Mouse (Mus musculus) intestine, embryonic 16.5 days (tissue): Measurements from ENCODE around the gene Dnajc10. TPM values are rescaled to one million over a fixed set of nuclear protein-coding genes. Genes with fewer than 3 reads are reported as not detected.

Source experiments
- ATAC-seq: fragments of 200-750 bp; cut with Nextera tagmentation; 2 replicates; pipeline ENCODE4 v1.8.0; 2017; ENCODE audit warnings: moderate TSS enrichment, moderate library complexity
- H3K27ac ChIP-seq: fragments of 300-500 bp; sonication (generic); 2 replicates; pipeline ENCODE4 v1.5.1; 2014; ENCODE audit warnings: mild to moderate bottlenecking, low read length
- H3K27me3 ChIP-seq: fragments of 300-500 bp; sonication (generic); replicated peaks from 2 replicates; pipeline ENCODE4 v1.6.1; 2014; ENCODE audit warnings: low read length, control low read depth, mixed read lengths; ENCODE audit not compliant: control insufficient read depth, insufficient read depth
- H3K36me3 ChIP-seq: fragments of 300-500 bp; sonication (generic); 2 replicates; pipeline ENCODE4 v1.6.1; 2014; ENCODE audit warnings: low read length, control low read depth; ENCODE audit not compliant: control insufficient read depth, insufficient read depth
- H3K4me1 ChIP-seq: fragments of 300-500 bp; sonication (generic); 2 replicates; pipeline ENCODE4 v1.6.1; 2014; ENCODE audit warnings: low read length, control low read depth, mixed read lengths; ENCODE audit not compliant: control insufficient read depth, insufficient read depth
- H3K4me2 ChIP-seq: fragments of 300-500 bp; sonication (generic); 2 replicates; pipeline ENCODE4 v1.6.1; 2014; ENCODE audit warnings: low read depth, low read length, control low read depth
- H3K4me3 ChIP-seq: fragments of 300-500 bp; sonication (generic); 2 replicates; pipeline ENCODE4 v1.5.1; 2014; ENCODE audit warnings: mild to moderate bottlenecking, low read length
- H3K9ac ChIP-seq: fragments of 300-500 bp; sonication (generic); 2 replicates; pipeline ENCODE4 v1.6.1; 2014; ENCODE audit warnings: low read depth, low read length
- H3K9me3 ChIP-seq: fragments of 300-500 bp; sonication (generic); 2 replicates; pipeline ENCODE4 v1.6.1; 2016; ENCODE audit warnings: low read length, control low read depth; ENCODE audit not compliant: control insufficient read depth
- WGBS: fragments of 180-500 bp; shearing (Covaris S2); extraction: QIAGEN DNeasy Blood & Tissue Kit; methylation state at CpG from one replicate; pipeline ENCODE4 v1.1.7; 2014; 5-methylcytosine and 5-hydroxymethylcytosine counted together
- polyA plus RNA-seq: library from polyadenylated mRNA; unstranded; fragments of >200 nt; fragmentation: Nextera tagmentation; extraction: Ambion mirVana; gene quantifications from 2 replicates; pipeline ENCODE4 v1.2.1, GENCODE M21; 2015

Dnajc10 gene
- polyA plus RNA-seq, 1 experiment from 2014 or later = 50.9 TPM

- H3K27me3 ChIP-seq = no peaks in the 10 kb centered on the region
- H3K4me3 ChIP-seq = no peak overlapping the region
- ATAC-seq = no peak
- no peak overlapping the region for H3K27ac ChIP-seq
- WGBS = 91% methylated on average over 5 of the region's 5 CpGs
- H3K36me3 ChIP-seq = no peaks in the 10 kb centered on the region
- no peak overlapping the region for H3K9ac ChIP-seq
- H3K4me1 ChIP-seq = no peaks in the 10 kb centered on the region
- H3K4me2 ChIP-seq = no peak overlapping the region
- 0 out of 2 replicates have a peak, but pooled peaks cover 4% of the 10 kb centered on the region for H3K9me3 ChIP-seq
Measured at GRCm38 (mm10) chr2:80379848-80380247, 64.6 kb downstream of the Dnajc10 start.

- Histone ChIP-seq H3K36me3 (no peaks in the 10 kb centered on the region), H3K27ac (no peak overlapping the region), H3K27me3 (no peaks in the 10 kb centered on the region), H3K9me3 (no peaks in the 10 kb centered on the region), H3K9ac (no peak overlapping the region), H3K4me3 (no peak overlapping the region), H3K4me1 (no peaks in the 10 kb centered on the region), H3K4me2 (no peak overlapping the region)
- ATAC-seq = no peak
- 56% methylated on average over 4 of the region's 4 CpGs for WGBS
Measured at GRCm38 (mm10) chr2:80384447-80384846, 69.2 kb downstream of the Dnajc10 start.

GRCm38 (mm10) chr2:80386255-80386654 is 71.0 kb downstream of the Dnajc10 start:
- Histone ChIP-seq H3K27me3 (no peaks in the 10 kb centered on the region), H3K9ac (no peak overlapping the region), H3K4me1 (no peaks in the 10 kb centered on the region), H3K9me3 (no peaks in the 10 kb centered on the region), H3K27ac (no peak overlapping the region), H3K4me2 (no peak overlapping the region), H3K4me3 (no peak overlapping the region), H3K36me3 (no peaks in the 10 kb centered on the region)
- 99% methylated on average over 2 of the region's 2 CpGs for WGBS
- no peak for ATAC-seq

GRCm38 (mm10) chr2:80387668-80388067 is 72.4 kb downstream of the Dnajc10 start:
- Histone ChIP-seq H3K36me3 (no peaks in the 10 kb centered on the region), H3K9ac (no peak overlapping the region), H3K4me2 (no peak overlapping the region), H3K27ac (no peak overlapping the region), H3K27me3 (no peaks in the 10 kb centered on the region), H3K9me3 (no peaks in the 10 kb centered on the region), H3K4me1 (no peaks in the 10 kb centered on the region), H3K4me3 (no peak overlapping the region)
- ATAC-seq = no peak
- 62% methylated on average over 9 of the region's 9 CpGs for WGBS

- no peak for ATAC-seq
- WGBS = 64% methylated on average over 3 of the region's 3 CpGs
- Histone ChIP-seq H3K27ac (no peak overlapping the region), H3K9ac (no peak overlapping the region), H3K9me3 (no peaks in the 10 kb centered on the region), H3K4me3 (no peak overlapping the region), H3K27me3 (no peaks in the 10 kb centered on the region), H3K4me1 (no peaks in the 10 kb centered on the region), H3K4me2 (no peak overlapping the region), H3K36me3 (no peaks in the 10 kb centered on the region)
Measured at GRCm38 (mm10) chr2:80388341-80388740, 73.1 kb downstream of the Dnajc10 start.

- Histone ChIP-seq H3K9me3 (no peaks in the 10 kb centered on the region), H3K9ac (no peak overlapping the region), H3K4me3 (no peak overlapping the region), H3K4me2 (no peak overlapping the region), H3K4me1 (no peaks in the 10 kb centered on the region), H3K27ac (no peak overlapping the region), H3K36me3 (no peaks in the 10 kb centered on the region), H3K27me3 (no peaks in the 10 kb centered on the region)
- ATAC-seq = no peak
- WGBS = 31% methylated on average over 7 of the region's 7 CpGs
Measured at GRCm38 (mm10) chr2:80396057-80396456, 80.8 kb downstream of the Dnajc10 start.

GRCm38 (mm10) chr2:80396864-80397263 is 81.6 kb downstream of the Dnajc10 start:
- no peak for ATAC-seq
- Histone ChIP-seq H3K9me3 (no peaks in the 10 kb centered on the region), H3K27ac (no peak overlapping the region), H3K36me3 (no peaks in the 10 kb centered on the region), H3K4me1 (no peaks in the 10 kb centered on the region), H3K4me2 (no peak overlapping the region), H3K9ac (no peak overlapping the region), H3K27me3 (no peaks in the 10 kb centered on the region), H3K4me3 (no peak overlapping the region)
- WGBS = 43% methylated on average over 3 of the region's 3 CpGs

- no peak for ATAC-seq
- Histone ChIP-seq H3K27ac (no peak overlapping the region), H3K36me3 (no peaks in the 10 kb centered on the region), H3K9me3 (no peaks in the 10 kb centered on the region), H3K4me3 (no peak overlapping the region), H3K9ac (no peak overlapping the region), H3K4me1 (no peaks in the 10 kb centered on the region), H3K4me2 (no peak overlapping the region), H3K27me3 (no peaks in the 10 kb centered on the region)
- 40% methylated on average over 3 of the region's 3 CpGs for WGBS
Measured at GRCm38 (mm10) chr2:80398595-80399099, 83.4 kb downstream of the Dnajc10 start.
